In genomic region chr3:80181749-80182148, GRCm38 (mm10) we compare ENCODE assay signal across 13 mouse cellular contexts.
"Had no signal": no experiment of that assay in that cellular context is flagged by ENCODE, and none has a peak within 500 bp of the region (broad histone marks: within the 10 kb centered on the region; RNA-seq: fewer than 3 reads in every experiment).

No protein-coding gene starts in this region.

- H3K36me3 ChIP-seq: limb, embryonic 10.5 days; liver, embryonic 15.5 days had no signal

- H3K4me3 ChIP-seq: layer of hippocampus, adult 2 months; limb, embryonic 10.5 days; liver, embryonic 15.5 days had no signal

- H3K9me3 ChIP-seq: limb, embryonic 10.5 days; liver, embryonic 15.5 days had no signal

- H3K4me2 ChIP-seq: liver, embryonic 11.5 days; liver, embryonic 15.5 days had no signal

- H3K4me1 ChIP-seq: limb, embryonic 10.5 days; liver, embryonic 15.5 days had no signal

- H3K27ac ChIP-seq: layer of hippocampus, adult 2 months; limb, embryonic 10.5 days; liver, embryonic 15.5 days had no signal

- H3K27me3 ChIP-seq: liver, embryonic 15.5 days had no signal

- DNase-seq: kidney, adult 18-20 months; kidney, postnatal 10 days; kidney, postnatal 4 days; lung, adult 2 months; lung, postnatal 36 days; spleen, adult 18-20 months; thymus, adult 18-20 months; thymus, postnatal 14 days had no signal

- H3K9ac ChIP-seq: liver, embryonic 15.5 days had no signal

- ATAC-seq: lung, postnatal 0 days had no signal
